ENCODE assay signal across 9 mouse cellular contexts in genomic region chr8:87656484-87657230, GRCm38 (mm10).
DNase-seq lines count a peak whose midpoint lies in the region; ATAC-seq and TF ChIP-seq lines count a peak whose summit lies in the region.
"Had no signal": no experiment of that assay in that cellular context is flagged by ENCODE, and none has a peak within 500 bp of the region (broad histone marks: within the 10 kb centered on the region; RNA-seq: fewer than 3 reads in every experiment).

No protein-coding gene starts in this region.

- H3K27ac ChIP-seq in kidney, adult 2 months (ENCODE audit: insufficient read depth, low read depth, low read length) = no peak overlapping the region
- H3K27ac ChIP-seq in liver, postnatal 0 days (ENCODE audit: low read depth) = no peak overlapping the region
- H3K27ac ChIP-seq in neural tube, embryonic 15.5 days (replicated peaks) = no peak overlapping the region

- H3K27me3 ChIP-seq in kidney, adult 2 months (replicated peaks; ENCODE audit: control insufficient read depth, insufficient read depth, low read length) = no peaks in the 10 kb centered on the region
- H3K27me3 ChIP-seq in liver, postnatal 0 days (ENCODE audit: insufficient read depth, low read length) = peaks cover 23% of the 10 kb centered on the region
- H3K27me3 ChIP-seq in neural tube, embryonic 15.5 days (replicated peaks) = no peaks in the 10 kb centered on the region; the same call in 1 of the 2 replicates

- H3K4me2 ChIP-seq in liver, postnatal 0 days (ENCODE audit: low read depth, low read length) = peak overlapping the region; percentile 75
- peak overlapping the region; percentile 70 for H3K4me2 ChIP-seq in neural tube, embryonic 15.5 days

- 14% methylated on average over 35 of the region's 35 CpGs for WGBS in kidney, adult 2 months
- 7% methylated on average over 35 of the region's 35 CpGs for WGBS in liver, postnatal 0 days (ENCODE audit: insufficient replicate concordance)
- WGBS in neural tube, embryonic 15.5 days = 3% methylated on average over 35 of the region's 35 CpGs

- H3K9me3 ChIP-seq in liver, postnatal 0 days (ENCODE audit: low read length) = no peaks in the 10 kb centered on the region
- no peaks in the 10 kb centered on the region for H3K9me3 ChIP-seq in neural tube, embryonic 15.5 days (replicated peaks)

- no peaks in the 10 kb centered on the region for H3K4me1 ChIP-seq in kidney, adult 2 months (ENCODE audit: control insufficient read depth, insufficient read depth, low read length)
- H3K4me1 ChIP-seq in liver, postnatal 0 days (ENCODE audit: insufficient read depth) = peaks cover 10% of the 10 kb centered on the region
- H3K4me1 ChIP-seq in neural tube, embryonic 15.5 days = peaks cover 37% of the 10 kb centered on the region

- H3K9ac ChIP-seq in liver, postnatal 0 days (replicated peaks) = no peak overlapping the region
- H3K9ac ChIP-seq in neural tube, embryonic 15.5 days (replicated peaks) = peak overlapping the region; percentile 11

- H3K36me3 ChIP-seq in kidney, adult 2 months (ENCODE audit: control insufficient read depth, insufficient read depth, low read length) = no peaks in the 10 kb centered on the region
- H3K36me3 ChIP-seq in liver, postnatal 0 days (replicated peaks; ENCODE audit: insufficient read depth, low read length) = no peaks in the 10 kb centered on the region
- H3K36me3 ChIP-seq in neural tube, embryonic 15.5 days = no peaks in the 10 kb centered on the region

- TF ChIP-seq EP300 in liver, postnatal 0 days (IDR thresholded peaks at IDR 0.05; ENCODE audit: low read depth) = no peak

- no peak for TF ChIP-seq POLR2A in kidney, adult 2 months (IDR thresholded peaks at IDR 0.05; ENCODE audit: low read depth, low read length)

- peak; percentile 68 to 73 for DNase-seq in right cerebral cortex, postnatal 10 days (ENCODE audit: low spot score in 2 of 2)
- no peak for DNase-seq in right cerebral cortex, adult 18-20 months
- DNase-seq in embryo, embryonic 11 days = peak; percentile 90
- peak; percentile 25 for DNase-seq in heart, adult 8-10 months (ENCODE audit: low spot score)
- DNase-seq in kidney, adult 2 months = peak; percentile 68
- DNase-seq in liver, postnatal 0 days = peak; percentile 75
- peak; percentile 44 to 51 for DNase-seq in thymus, postnatal 10 days (ENCODE audit: low spot score in 2 of 2)

- H3K4me3 ChIP-seq in kidney, adult 2 months (ENCODE audit: insufficient read depth, low read depth, low read length) = peak overlapping the region; percentile 33; the same call in 1 of the 2 replicates
- H3K4me3 ChIP-seq in liver, postnatal 0 days (ENCODE audit: low read depth, low read length) = peak overlapping the region; percentile 37
- H3K4me3 ChIP-seq in neural tube, embryonic 15.5 days (replicated peaks) = peak overlapping the region; percentile 43
- H3K4me3 ChIP-seq: myocyte had no signal

- ATAC-seq in liver, postnatal 0 days = peak; percentile 68; the same call in 1 of the 2 replicates
- ATAC-seq in neural tube, embryonic 15.5 days (ENCODE audit: low FRiP score) = peak; percentile 77

- TF ChIP-seq CTCF in kidney, adult 2 months (conservative IDR thresholded peaks at IDR 0.05; ENCODE audit: insufficient read depth, insufficient read length, low read depth, low read length) = no peak
- TF ChIP-seq CTCF in liver, postnatal 0 days (IDR thresholded peaks at IDR 0.05; ENCODE audit: low read depth) = no peak
